Mouse (Mus musculus): ENCODE data around the gene Slc4a10.

- no peak for TF ChIP-seq CTCF (conservative IDR thresholded peaks at IDR 0.05; ENCODE audit: insufficient read depth, insufficient read length, low read depth, low read length)
- no peak for TF ChIP-seq POLR2A (IDR thresholded peaks at IDR 0.05; ENCODE audit: low read depth, low read length)
These were observed 163.8 kb downstream of the Slc4a10 start for GRCm38 (mm10) chr2:62210109-62210508.

Data from kidney, adult 2 months (tissue).